Mouse (Mus musculus) bone marrow, adult 2 months (tissue): ENCODE data around the gene Slc52a3.

ENCODE experiments used
- CTCF ChIP-seq: fragments of 200-500 bp; IDR thresholded peaks from 2 replicates; pipeline ENCODE4 v1.5.1; 2011; ENCODE audit warnings: low read length, control low read depth; ENCODE audit not compliant: control insufficient read depth, insufficient read depth
- POLR2A ChIP-seq: fragments of 200-500 bp; IDR thresholded peaks from 2 replicates; pipeline ENCODE4 v1.6.1; 2011; ENCODE audit warnings: low read depth, mild to moderate bottlenecking, control low read depth, low read length, borderline replicate concordance; ENCODE audit not compliant: control insufficient read depth

DNA sequence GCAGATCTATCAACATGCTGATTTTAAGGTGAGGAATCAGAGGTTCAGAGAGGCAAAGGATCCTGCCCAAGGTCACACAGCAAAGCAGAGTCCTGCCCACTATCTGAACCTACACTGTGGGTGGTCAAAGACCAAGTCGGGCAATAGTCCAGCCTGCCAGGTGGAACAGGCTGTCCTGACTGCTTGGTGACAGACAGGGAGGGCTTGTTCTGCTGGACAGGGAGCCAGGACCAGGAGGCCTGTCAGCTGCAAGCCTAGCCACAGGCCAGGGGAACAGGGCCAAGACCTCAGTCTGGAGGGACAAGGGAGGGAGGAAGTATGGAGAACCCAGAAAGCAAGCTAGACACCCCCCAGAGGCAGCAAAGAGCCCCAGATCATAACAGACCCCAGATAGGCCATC, 59.1 kb downstream of the Slc52a3 start:
- TF ChIP-seq CTCF, result no peak
- TF ChIP-seq POLR2A, result no peak
